Mouse (Mus musculus) stomach, embryonic 14.5 days (tissue): Measurements from ENCODE around the gene Fam98a. TPM values are rescaled to one million over a fixed set of nuclear protein-coding genes. Genes with fewer than 3 reads are reported as not detected.
A peak's percentile ranks its signal among the peaks of the same experiment; 100 is the strongest.

Source experiments
- ATAC-seq: fragments of 200-750 bp; cut with Nextera tagmentation; 2 replicates; pipeline ENCODE4 v1.8.0; 2017; ENCODE audit warnings: low read depth, moderate TSS enrichment; ENCODE audit not compliant: insufficient number of reproducible peaks, insufficient read depth, low FRiP score
- H3K27ac ChIP-seq: fragments of 300-500 bp; sonication (generic); 2 replicates; pipeline ENCODE4 v1.5.1; 2014; ENCODE audit warnings: mild to moderate bottlenecking, low read length, moderate library complexity, mixed read lengths
- H3K27me3 ChIP-seq: fragments of 300-500 bp; sonication (generic); 2 replicates; pipeline ENCODE4 v1.6.1; 2014; ENCODE audit warnings: low read length, control low read depth, mixed read lengths; ENCODE audit not compliant: control insufficient read depth, insufficient read depth
- H3K36me3 ChIP-seq: fragments of 300-500 bp; sonication (generic); 2 replicates; pipeline ENCODE4 v1.6.1; 2014; ENCODE audit warnings: mild to moderate bottlenecking, control low read depth, low read length, moderate library complexity, mixed read lengths; ENCODE audit not compliant: control insufficient read depth, insufficient read depth
- H3K4me1 ChIP-seq: fragments of 300-500 bp; sonication (generic); 2 replicates; pipeline ENCODE4 v1.6.1; 2014; ENCODE audit warnings: low read length, control low read depth, mixed read lengths; ENCODE audit not compliant: control insufficient read depth, insufficient read depth
- H3K4me2 ChIP-seq: fragments of 300-500 bp; sonication (generic); replicated peaks from 2 replicates; pipeline ENCODE4 v1.6.1; 2014; ENCODE audit warnings: low read depth, low read length, control low read depth
- H3K4me3 ChIP-seq: fragments of 300-500 bp; sonication (generic); 2 replicates; pipeline ENCODE4 v1.5.1; 2014; ENCODE audit warnings: low read depth, low read length, control low read depth
- H3K9ac ChIP-seq: fragments of 300-500 bp; sonication (generic); replicated peaks from 2 replicates; pipeline ENCODE4 v1.6.1; 2014; ENCODE audit warnings: low read depth, mild to moderate bottlenecking, control low read depth, low read length, moderate library complexity, mixed read lengths
- H3K9me3 ChIP-seq: fragments of 300-500 bp; sonication (generic); 2 replicates; pipeline ENCODE4 v1.6.1; 2016; ENCODE audit warnings: low read depth, low read length, control low read depth; ENCODE audit not compliant: control insufficient read depth
- WGBS: fragments of 180-500 bp; shearing (Covaris S2); extraction: QIAGEN DNeasy Blood & Tissue Kit; methylation state at CpG from one replicate; pipeline ENCODE4 v1.1.7; 2014; 5-methylcytosine and 5-hydroxymethylcytosine counted together
- polyA plus RNA-seq: library from polyadenylated mRNA; unstranded; fragments of >200 nt; fragmentation: Nextera tagmentation; extraction: Ambion mirVana; gene quantifications from 2 replicates; pipeline ENCODE4 v1.2.1, GENCODE M21; 2014

The Fam98a gene
- polyA plus RNA-seq, 1 experiment from 2014 or later, result 10.0 TPM

GRCm38 (mm10) chr17:75543434-75543833 lies 8.3 kb downstream of the Fam98a start:
- Histone ChIP-seq H3K4me2 (no peak overlapping the region), H3K27ac (no peak overlapping the region), H3K4me3 (no peak overlapping the region), H3K9me3 (no peaks in the 10 kb centered on the region), H3K9ac (no peak overlapping the region), H3K36me3 (peaks cover 24% of the 10 kb centered on the region; the same call in 1 of the 2 replicates), H3K4me1 (no peaks in the 10 kb centered on the region), H3K27me3 (no peaks in the 10 kb centered on the region)
- ATAC-seq, result no peak
- 69% methylated on average over 7 of the region's 7 CpGs for WGBS

- no peak overlapping the region for H3K9ac ChIP-seq
- peaks cover 14% of the 10 kb centered on the region; the same call in 1 of the 2 replicates for H3K36me3 ChIP-seq
- no peak overlapping the region for H3K4me2 ChIP-seq
- no peak overlapping the region for H3K4me3 ChIP-seq
- no peaks in the 10 kb centered on the region for H3K9me3 ChIP-seq
- WGBS, result 62% methylated on average over 5 of the region's 5 CpGs
- ATAC-seq, result no peak
- H3K27ac ChIP-seq, result no peak overlapping the region
- H3K27me3 ChIP-seq, result no peaks in the 10 kb centered on the region
- no peaks in the 10 kb centered on the region for H3K4me1 ChIP-seq
Measured at GRCm38 (mm10) chr17:75539841-75540240, 11.9 kb downstream of the Fam98a start.

GRCm38 (mm10) chr17:75539130-75539529 lies 12.6 kb downstream of the Fam98a start:
- H3K36me3 ChIP-seq, result peaks cover 14% of the 10 kb centered on the region; the same call in 1 of the 2 replicates
- H3K9ac ChIP-seq, result no peak overlapping the region
- no peak overlapping the region for H3K4me2 ChIP-seq
- peak overlapping the region; percentile 29; the same call in 1 of the 2 replicates for H3K27ac ChIP-seq
- WGBS, result 46% methylated on average over 6 of the region's 6 CpGs
- H3K9me3 ChIP-seq, result no peaks in the 10 kb centered on the region
- no peaks in the 10 kb centered on the region for H3K27me3 ChIP-seq
- H3K4me1 ChIP-seq, result no peaks in the 10 kb centered on the region
- peak; percentile 76 for ATAC-seq
- H3K4me3 ChIP-seq, result no peak overlapping the region

- Histone ChIP-seq H3K4me3 (no peak overlapping the region), H3K27me3 (no peaks in the 10 kb centered on the region), H3K4me1 (no peaks in the 10 kb centered on the region), H3K4me2 (no peak overlapping the region), H3K9ac (no peak overlapping the region), H3K27ac (no peak overlapping the region; the same call in 1 of the 2 replicates), H3K36me3 (peaks cover 11% of the 10 kb centered on the region; the same call in 1 of the 2 replicates), H3K9me3 (no peaks in the 10 kb centered on the region)
- ATAC-seq, result no peak
- 74% methylated on average over 12 of the region's 12 CpGs for WGBS
Measured at GRCm38 (mm10) chr17:75538431-75538830, 13.3 kb downstream of the Fam98a start.

- no peak overlapping the region for H3K27ac ChIP-seq
- H3K4me1 ChIP-seq, result no peaks in the 10 kb centered on the region
- H3K9me3 ChIP-seq, result no peaks in the 10 kb centered on the region
- H3K4me3 ChIP-seq, result no peak overlapping the region
- WGBS, result 43% methylated on average over 7 of the region's 7 CpGs
- no peaks in the 10 kb centered on the region for H3K27me3 ChIP-seq
- H3K4me2 ChIP-seq, result no peak overlapping the region
- H3K36me3 ChIP-seq, result peaks cover 11% of the 10 kb centered on the region; the same call in 1 of the 2 replicates
- no peak overlapping the region for H3K9ac ChIP-seq
- ATAC-seq, result no peak
Measured at GRCm38 (mm10) chr17:75537050-75537445, 14.7 kb downstream of the Fam98a start.

GRCm38 (mm10) chr17:75536396-75537049 lies 15.2 kb downstream of the Fam98a start:
- H3K36me3 ChIP-seq, result peaks cover 7% of the 10 kb centered on the region; the same call in 1 of the 2 replicates
- no peak overlapping the region for H3K9ac ChIP-seq
- 17% methylated on average over 6 of the region's 6 CpGs for WGBS
- H3K27ac ChIP-seq, result no peak overlapping the region
- H3K9me3 ChIP-seq, result no peaks in the 10 kb centered on the region
- peak; percentile 54; the same call in 1 of the 2 replicates for ATAC-seq
- H3K4me3 ChIP-seq, result no peak overlapping the region
- no peaks in the 10 kb centered on the region for H3K4me1 ChIP-seq
- H3K27me3 ChIP-seq, result no peaks in the 10 kb centered on the region
- H3K4me2 ChIP-seq, result no peak overlapping the region

- ATAC-seq, result no peak
- Histone ChIP-seq H3K27me3 (no peaks in the 10 kb centered on the region), H3K4me1 (no peaks in the 10 kb centered on the region), H3K4me3 (no peak overlapping the region), H3K9ac (no peak overlapping the region), H3K4me2 (no peak overlapping the region), H3K36me3 (peaks cover 7% of the 10 kb centered on the region; the same call in 1 of the 2 replicates), H3K27ac (no peak overlapping the region), H3K9me3 (no peaks in the 10 kb centered on the region)
- WGBS, result 93% methylated on average over 4 of the region's 4 CpGs
Measured at GRCm38 (mm10) chr17:75535612-75536011, 16.1 kb downstream of the Fam98a start.

GRCm38 (mm10) chr17:75534314-75535020 lies 17.3 kb downstream of the Fam98a start:
- Histone ChIP-seq H3K4me1 (no peaks in the 10 kb centered on the region), H3K36me3 (peaks cover 7% of the 10 kb centered on the region; the same call in 1 of the 2 replicates), H3K4me3 (no peak overlapping the region), H3K9ac (no peak overlapping the region), H3K9me3 (no peaks in the 10 kb centered on the region), H3K27me3 (no peaks in the 10 kb centered on the region), H3K27ac (no peak overlapping the region), H3K4me2 (no peak overlapping the region)
- 72% methylated on average over 12 of the region's 12 CpGs for WGBS
- no peak for ATAC-seq
